Mouse (Mus musculus) liver, embryonic 15.5 days (tissue): ENCODE measurements around the gene Cavin4. TPM values are rescaled to one million over a fixed set of nuclear protein-coding genes. Genes with fewer than 3 reads are reported as not detected.

Source experiments
- ATAC-seq: fragments of 200-750 bp; cut with Nextera tagmentation; 2 replicates; pipeline ENCODE4 v1.8.0; 2017; ENCODE audit warnings: moderate number of reproducible peaks, mild to moderate bottlenecking, moderate library complexity; ENCODE audit not compliant: insufficient read depth
- H3K27ac ChIP-seq: fragments of 300-500 bp; sonication (generic); replicated peaks from 2 replicates; pipeline ENCODE4 v1.5.1; 2015; ENCODE audit warnings: mild to moderate bottlenecking, inconsistent platforms
- H3K27me3 ChIP-seq: fragments of 300-500 bp; sonication (generic); 2 replicates; pipeline ENCODE4 v1.6.1; 2015; ENCODE audit warnings: mild to moderate bottlenecking, inconsistent platforms
- H3K36me3 ChIP-seq: fragments of 300-500 bp; sonication (generic); replicated peaks from 2 replicates; pipeline ENCODE4 v1.6.1; 2015; ENCODE audit warnings: moderate library complexity, mild to moderate bottlenecking, inconsistent platforms
- H3K4me1 ChIP-seq: fragments of 300-500 bp; sonication (generic); replicated peaks from 2 replicates; pipeline ENCODE4 v1.6.1; 2015; ENCODE audit warnings: inconsistent platforms
- H3K4me2 ChIP-seq: fragments of 300-500 bp; sonication (generic); 2 replicates; pipeline ENCODE4 v1.6.1; 2015; ENCODE audit warnings: moderate library complexity, mild to moderate bottlenecking, inconsistent platforms
- H3K4me3 ChIP-seq: fragments of 300-500 bp; sonication (generic); replicated peaks from 2 replicates; pipeline ENCODE4 v1.5.1; 2015; ENCODE audit warnings: mild to moderate bottlenecking, inconsistent platforms
- H3K9ac ChIP-seq: fragments of 300-500 bp; sonication (generic); 2 replicates; pipeline ENCODE4 v1.6.1; 2015; ENCODE audit warnings: moderate library complexity, mild to moderate bottlenecking, inconsistent platforms
- H3K9me3 ChIP-seq: fragments of 300-500 bp; sonication (generic); replicated peaks from 2 replicates; pipeline ENCODE4 v1.6.1; 2016; ENCODE audit warnings: inconsistent platforms
- WGBS: fragments of 180-500 bp; shearing (Covaris S2); methylation state at CpG from one replicate; pipeline ENCODE4 v1.1.7; 2015; ENCODE audit warnings: mixed read lengths; ENCODE audit not compliant: insufficient replicate concordance; 5-methylcytosine and 5-hydroxymethylcytosine counted together
- polyA plus RNA-seq: library from polyadenylated mRNA; unstranded; fragments of >200 nt; fragmentation: Nextera tagmentation; extraction: Ambion mirVana; gene quantifications from 2 replicates; pipeline ENCODE4 v1.2.1, GENCODE M21; 2015

Gene Cavin4
- polyA plus RNA-seq: 0.76 and 0.84 TPM in 2 replicates

- no peaks in the 10 kb centered on the region for H3K36me3 ChIP-seq
- H3K9ac ChIP-seq: no peak within 1 kb of the TSS
- H3K27ac ChIP-seq: no peak within 1 kb of the TSS
- no peaks in the 10 kb centered on the region for H3K9me3 ChIP-seq
- ATAC-seq: no peak
- no peak within 1 kb of the TSS for H3K4me3 ChIP-seq
- 73% methylated on average over 10 of the region's 10 CpGs for WGBS
- H3K27me3 ChIP-seq: no peaks in the 10 kb centered on the region
- no peak within 1 kb of the TSS for H3K4me2 ChIP-seq
- no peaks in the 10 kb centered on the region for H3K4me1 ChIP-seq
Measured at GRCm38 (mm10) chr4:48663271-48663670, at the start of gene Cavin4. TSS of gene Cavin4 (plus strand) at chr4:48663514.

DNA sequence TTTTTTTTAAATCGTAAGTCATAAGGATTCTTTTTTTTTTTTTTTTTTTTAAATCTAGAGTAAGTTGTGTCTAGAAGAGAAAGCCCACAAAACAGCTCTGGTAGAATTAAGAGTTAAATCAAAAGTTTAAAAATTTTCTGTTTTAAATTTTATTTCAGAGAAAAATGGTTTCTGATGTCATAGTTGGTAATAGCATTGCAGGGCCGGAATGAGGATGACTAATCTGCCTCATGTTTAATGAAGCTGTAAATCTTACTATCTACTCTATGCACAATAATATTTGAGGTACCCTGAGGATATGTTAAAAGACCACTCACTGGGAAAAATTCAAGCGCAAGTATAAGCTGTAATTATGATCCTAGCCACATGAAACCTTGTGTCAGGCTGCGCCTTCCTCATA, 47.8 kb upstream of the Cavin4 start:
- Histone ChIP-seq H3K9me3 (no peaks in the 10 kb centered on the region), H3K4me3 (no peak overlapping the region), H3K4me1 (no peaks in the 10 kb centered on the region), H3K27ac (no peak overlapping the region), H3K36me3 (no peaks in the 10 kb centered on the region), H3K4me2 (no peak overlapping the region), H3K9ac (no peak overlapping the region), H3K27me3 (no peaks in the 10 kb centered on the region)
- 75% methylated on average over 4 of the region's 4 CpGs for WGBS
- no peak for ATAC-seq

GRCm38 (mm10) chr4:48617201-48617600, 46.1 kb upstream of the Cavin4 start:
- WGBS: 87% methylated on average over 15 of the region's 15 CpGs
- Histone ChIP-seq H3K27ac (no peak overlapping the region), H3K9me3 (no peaks in the 10 kb centered on the region), H3K4me2 (no peak overlapping the region), H3K27me3 (no peaks in the 10 kb centered on the region), H3K9ac (no peak overlapping the region), H3K36me3 (no peaks in the 10 kb centered on the region), H3K4me3 (no peak overlapping the region), H3K4me1 (no peaks in the 10 kb centered on the region)
- no peak for ATAC-seq

- no peaks in the 10 kb centered on the region for H3K36me3 ChIP-seq
- 76% methylated on average over 6 of the region's 6 CpGs for WGBS
Measured at GRCm38 (mm10) chr4:48620121-48620520, 43.2 kb upstream of the Cavin4 start.

GRCm38 (mm10) chr4:48622246-48622645, 41.1 kb upstream of the Cavin4 start:
- Histone ChIP-seq H3K27ac (no peak overlapping the region), H3K9ac (no peak overlapping the region), H3K4me1 (no peaks in the 10 kb centered on the region), H3K9me3 (no peaks in the 10 kb centered on the region), H3K4me2 (no peak overlapping the region), H3K36me3 (no peaks in the 10 kb centered on the region), H3K27me3 (no peaks in the 10 kb centered on the region), H3K4me3 (no peak overlapping the region)
- 69% methylated on average over 6 of the region's 6 CpGs for WGBS
- no peak for ATAC-seq

More at GRCm38 (mm10) chr4:48620121-48620520, 43.2 kb upstream of the Cavin4 start:
- Histone ChIP-seq H3K9me3 (no peaks in the 10 kb centered on the region), H3K9ac (no peak overlapping the region), H3K4me1 (no peaks in the 10 kb centered on the region), H3K27ac (no peak overlapping the region), H3K4me3 (no peak overlapping the region), H3K27me3 (no peaks in the 10 kb centered on the region), H3K4me2 (no peak overlapping the region)
- no peak for ATAC-seq

GRCm38 (mm10) chr4:48622946-48623345, 40.4 kb upstream of the Cavin4 start:
- WGBS: 76% methylated on average over 7 of the region's 7 CpGs
- no peaks in the 10 kb centered on the region for H3K27me3 ChIP-seq
- H3K36me3 ChIP-seq: no peaks in the 10 kb centered on the region
- H3K9me3 ChIP-seq: no peaks in the 10 kb centered on the region
- no peak overlapping the region for H3K4me3 ChIP-seq
- no peaks in the 10 kb centered on the region for H3K4me1 ChIP-seq
- H3K9ac ChIP-seq: no peak overlapping the region
- no peak overlapping the region for H3K4me2 ChIP-seq
- H3K27ac ChIP-seq: no peak overlapping the region
- ATAC-seq: no peak

DNA sequence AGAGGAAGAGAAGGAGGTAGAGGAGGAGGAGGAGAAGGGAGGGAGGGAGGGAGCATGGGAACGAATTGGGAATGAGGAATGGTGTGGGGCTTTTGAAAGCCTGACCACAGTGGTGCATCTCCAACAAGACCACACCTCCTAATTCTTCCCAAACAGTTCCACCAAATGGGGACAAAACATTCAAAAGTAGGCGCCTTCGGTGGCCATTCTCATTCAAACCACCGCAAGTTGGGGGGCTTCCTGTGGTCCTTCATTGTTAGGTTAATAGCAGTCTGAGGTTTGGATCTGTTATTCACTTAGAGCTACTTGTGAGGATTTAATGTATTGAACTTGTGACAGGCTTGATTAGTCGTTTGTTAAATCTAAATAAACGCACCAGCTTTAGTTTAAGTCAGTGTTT, 38.4 kb upstream of the Cavin4 start:
- Histone ChIP-seq H3K4me2 (no peak overlapping the region), H3K36me3 (no peaks in the 10 kb centered on the region), H3K27ac (no peak overlapping the region), H3K4me3 (no peak overlapping the region), H3K27me3 (no peaks in the 10 kb centered on the region), H3K9ac (no peak overlapping the region), H3K4me1 (no peaks in the 10 kb centered on the region), H3K9me3 (no peaks in the 10 kb centered on the region)
- 61% methylated on average over 6 of the region's 6 CpGs for WGBS
- ATAC-seq: no peak

GRCm38 (mm10) chr4:48625836-48626235, 37.5 kb upstream of the Cavin4 start:
- WGBS: 73% methylated on average over 9 of the region's 9 CpGs
- Histone ChIP-seq H3K4me1 (no peaks in the 10 kb centered on the region), H3K4me2 (no peak overlapping the region), H3K9me3 (no peaks in the 10 kb centered on the region), H3K9ac (no peak overlapping the region), H3K27ac (no peak overlapping the region), H3K36me3 (no peaks in the 10 kb centered on the region), H3K4me3 (no peak overlapping the region), H3K27me3 (no peaks in the 10 kb centered on the region)
- no peak for ATAC-seq

DNA sequence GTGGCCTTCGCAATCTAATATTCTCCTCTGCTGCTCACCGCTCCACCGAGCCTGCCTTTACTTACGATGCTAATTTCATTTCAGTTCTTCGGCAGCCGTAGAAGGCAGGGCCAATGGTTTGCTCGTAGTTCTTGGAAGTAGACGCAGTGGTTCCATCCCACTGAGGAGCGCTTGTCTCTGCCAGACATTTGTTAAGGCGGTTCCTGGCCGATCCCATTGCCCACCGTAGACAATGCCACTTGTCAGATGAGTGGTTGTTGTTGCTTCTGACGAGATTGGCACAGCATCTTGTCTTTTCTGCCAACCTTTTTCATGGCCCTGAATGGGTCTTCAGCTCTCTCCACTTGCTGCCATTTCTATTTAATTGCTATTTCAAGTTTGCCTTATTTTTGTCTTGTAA, 33.9 kb upstream of the Cavin4 start:
- WGBS: 79% methylated on average over 13 of the region's 13 CpGs
- no peak overlapping the region for H3K4me2 ChIP-seq
- H3K9me3 ChIP-seq: no peaks in the 10 kb centered on the region
- H3K27me3 ChIP-seq: no peaks in the 10 kb centered on the region
- H3K9ac ChIP-seq: no peak overlapping the region
- H3K27ac ChIP-seq: no peak overlapping the region
- H3K4me1 ChIP-seq: no peaks in the 10 kb centered on the region
- H3K4me3 ChIP-seq: no peak overlapping the region
- no peaks in the 10 kb centered on the region for H3K36me3 ChIP-seq
- no peak for ATAC-seq

DNA sequence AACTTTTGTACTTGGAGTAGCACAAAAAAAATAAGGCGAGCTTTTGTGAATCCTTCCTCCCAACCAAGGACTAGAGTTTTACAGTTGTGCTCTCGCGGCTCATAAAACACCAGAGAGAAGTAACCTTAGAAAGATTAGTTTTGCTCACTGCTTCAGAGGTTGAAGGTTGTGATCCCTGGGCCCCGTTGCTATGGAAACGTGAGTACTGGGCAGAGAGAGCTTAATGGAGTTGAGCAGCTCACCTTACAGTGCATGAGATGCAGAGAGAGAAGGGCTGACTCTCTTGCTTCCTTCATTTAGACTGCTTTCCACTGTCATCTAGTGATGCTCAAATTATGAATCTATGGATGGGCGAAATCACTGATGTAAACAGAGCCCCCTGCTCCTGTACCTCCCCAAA, 29.8 kb upstream of the Cavin4 start:
- 68% methylated on average over 6 of the region's 6 CpGs for WGBS
- no peak for ATAC-seq
- no peaks in the 10 kb centered on the region for H3K9me3 ChIP-seq
- no peaks in the 10 kb centered on the region for H3K27me3 ChIP-seq
- H3K9ac ChIP-seq: no peak overlapping the region
- H3K4me2 ChIP-seq: no peak overlapping the region
- H3K27ac ChIP-seq: no peak overlapping the region
- no peaks in the 10 kb centered on the region for H3K36me3 ChIP-seq
- no peak overlapping the region for H3K4me3 ChIP-seq
- no peaks in the 10 kb centered on the region for H3K4me1 ChIP-seq

- Histone ChIP-seq H3K36me3 (no peaks in the 10 kb centered on the region), H3K4me1 (no peaks in the 10 kb centered on the region), H3K4me2 (no peak overlapping the region), H3K4me3 (no peak overlapping the region), H3K27me3 (no peaks in the 10 kb centered on the region), H3K9me3 (no peaks in the 10 kb centered on the region), H3K9ac (no peak overlapping the region), H3K27ac (no peak overlapping the region)
- WGBS: 56% methylated on average over 2 of the region's 2 CpGs
- ATAC-seq: no peak
Measured at GRCm38 (mm10) chr4:48634058-48634457, 29.3 kb upstream of the Cavin4 start.

DNA sequence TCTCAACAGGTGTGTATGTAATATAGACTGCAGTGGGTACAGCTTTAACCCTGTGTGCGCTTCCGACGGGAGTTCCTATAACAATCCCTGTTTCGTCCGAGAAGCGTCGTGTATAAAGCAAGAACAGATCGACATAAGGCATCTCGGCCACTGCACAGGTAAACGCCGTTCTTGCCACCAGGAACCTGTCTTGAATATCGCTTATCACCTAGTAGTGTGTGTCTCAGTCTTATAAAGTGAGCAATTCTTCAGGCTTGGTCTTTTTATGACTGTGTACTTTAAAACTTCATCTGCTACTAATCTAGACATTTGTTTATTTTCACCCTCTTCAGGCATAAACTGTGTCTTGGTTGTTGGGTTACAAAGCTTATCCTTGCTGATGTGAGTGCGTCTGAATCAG, 26.5 kb upstream of the Cavin4 start:
- Histone ChIP-seq H3K4me1 (no peaks in the 10 kb centered on the region), H3K27me3 (no peaks in the 10 kb centered on the region), H3K27ac (no peak overlapping the region), H3K4me3 (no peak overlapping the region), H3K9ac (no peak overlapping the region), H3K36me3 (no peaks in the 10 kb centered on the region), H3K9me3 (no peaks in the 10 kb centered on the region), H3K4me2 (no peak overlapping the region)
- 85% methylated on average over 13 of the region's 13 CpGs for WGBS
- no peak for ATAC-seq
